Mouse (Mus musculus): ENCODE results near the gene Cog5. TPM values are rescaled to one million over a fixed set of nuclear protein-coding genes. Genes with fewer than 3 reads are reported as not detected.

The Cog5 gene
- polyA plus RNA-seq, 1 experiment from 2014 or later: 34.2 TPM

DNA sequence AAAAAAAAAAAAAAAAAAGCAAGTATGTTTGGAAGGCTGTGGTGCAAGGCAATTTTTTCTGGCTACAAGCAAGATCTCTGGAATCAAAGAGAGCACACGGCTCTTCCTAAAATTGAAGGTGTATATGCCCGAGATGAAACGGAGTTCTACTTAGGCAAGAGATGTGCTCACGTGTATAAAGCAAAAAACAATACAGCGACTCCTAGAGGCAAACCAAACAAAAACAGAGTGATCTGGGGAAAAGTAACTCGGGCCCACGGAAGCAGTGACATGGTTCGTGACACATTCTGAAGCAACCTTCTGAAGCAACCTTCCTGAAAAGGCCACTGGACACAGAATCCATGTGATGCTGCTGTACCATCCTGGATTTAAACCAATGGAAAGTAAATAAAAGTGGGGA, 92.6 kb downstream of the Cog5 start:
- Histone ChIP-seq H3K9ac (no peak overlapping the region), H3K9me3 (replicated peaks) (no peaks in the 10 kb centered on the region), H3K36me3 (peaks cover 4% of the 10 kb centered on the region; the same call in 1 of the 2 replicates), H3K4me3 (no peak overlapping the region), H3K27me3 (replicated peaks) (no peaks in the 10 kb centered on the region), H3K27ac (ENCODE audit: poor library complexity, severe bottlenecking) (no peak overlapping the region), H3K4me1 (replicated peaks) (no peaks in the 10 kb centered on the region), H3K4me2 (no peak overlapping the region)
- 85% methylated on average over 8 of the region's 8 CpGs for WGBS
- no peak for ATAC-seq (ENCODE audit: insufficient number of reproducible peaks, low FRiP score)

DNA sequence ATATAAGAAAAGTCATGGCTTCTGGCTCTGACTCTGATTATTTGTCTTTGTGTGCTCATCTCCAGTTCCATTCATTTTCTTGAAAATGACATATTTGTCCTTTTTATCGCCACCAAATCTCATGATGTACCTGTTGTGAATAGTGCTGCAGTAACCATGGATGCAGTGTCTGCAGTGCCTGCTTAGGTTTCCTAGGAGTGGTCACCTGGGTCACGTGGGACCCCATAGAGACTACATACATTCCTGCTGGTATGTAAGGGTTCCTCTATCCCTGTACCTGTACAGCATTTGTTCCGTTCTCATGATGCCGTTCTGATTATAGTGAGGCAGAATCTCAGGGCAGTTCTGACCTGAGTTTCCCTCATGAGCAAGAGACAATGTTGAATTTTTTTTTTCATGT, 95.2 kb downstream of the Cog5 start:
- ATAC-seq (ENCODE audit: insufficient number of reproducible peaks, low FRiP score): no peak
- H3K9ac ChIP-seq: no peak overlapping the region
- no peak overlapping the region for H3K27ac ChIP-seq (ENCODE audit: poor library complexity, severe bottlenecking)
- 87% methylated on average over 4 of the region's 4 CpGs for WGBS
- peaks cover 4% of the 10 kb centered on the region; the same call in 1 of the 2 replicates for H3K36me3 ChIP-seq
- no peak overlapping the region for H3K4me3 ChIP-seq
- no peaks in the 10 kb centered on the region for H3K9me3 ChIP-seq (replicated peaks)
- no peak overlapping the region for H3K4me2 ChIP-seq
- no peaks in the 10 kb centered on the region for H3K4me1 ChIP-seq (replicated peaks)
- no peaks in the 10 kb centered on the region for H3K27me3 ChIP-seq (replicated peaks)

DNA sequence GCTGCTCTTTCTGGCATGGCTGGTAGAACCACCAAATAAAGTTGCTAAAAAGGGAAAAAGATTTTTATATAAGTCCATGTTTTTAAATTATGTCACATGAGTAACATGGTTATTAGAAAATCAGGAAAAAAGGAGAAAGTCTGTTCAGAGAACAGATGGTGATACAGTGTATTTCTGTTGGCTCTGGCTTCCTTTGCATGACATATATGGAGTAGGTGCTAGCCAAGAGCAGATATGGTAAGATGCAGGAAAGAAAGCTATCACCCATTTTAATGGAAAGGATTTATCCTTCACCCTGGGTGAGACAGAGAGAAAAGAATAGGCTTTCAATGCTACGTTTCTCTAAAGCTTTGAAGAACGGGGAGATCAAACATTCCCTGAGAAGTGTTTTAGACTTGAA, 99.8 kb downstream of the Cog5 start:
- Histone ChIP-seq H3K36me3 (no peaks in the 10 kb centered on the region), H3K9ac (no peak overlapping the region), H3K27me3 (replicated peaks) (no peaks in the 10 kb centered on the region), H3K4me3 (no peak overlapping the region), H3K4me1 (replicated peaks) (peaks cover 8% of the 10 kb centered on the region; the same call in 1 of the 2 replicates), H3K9me3 (replicated peaks) (no peaks in the 10 kb centered on the region), H3K27ac (ENCODE audit: poor library complexity, severe bottlenecking) (no peak overlapping the region), H3K4me2 (no peak overlapping the region)
- no peak for ATAC-seq (ENCODE audit: insufficient number of reproducible peaks, low FRiP score)
- whole genome bisulfite sequencing: 82% methylated on average over 2 of the region's 2 CpGs

DNA sequence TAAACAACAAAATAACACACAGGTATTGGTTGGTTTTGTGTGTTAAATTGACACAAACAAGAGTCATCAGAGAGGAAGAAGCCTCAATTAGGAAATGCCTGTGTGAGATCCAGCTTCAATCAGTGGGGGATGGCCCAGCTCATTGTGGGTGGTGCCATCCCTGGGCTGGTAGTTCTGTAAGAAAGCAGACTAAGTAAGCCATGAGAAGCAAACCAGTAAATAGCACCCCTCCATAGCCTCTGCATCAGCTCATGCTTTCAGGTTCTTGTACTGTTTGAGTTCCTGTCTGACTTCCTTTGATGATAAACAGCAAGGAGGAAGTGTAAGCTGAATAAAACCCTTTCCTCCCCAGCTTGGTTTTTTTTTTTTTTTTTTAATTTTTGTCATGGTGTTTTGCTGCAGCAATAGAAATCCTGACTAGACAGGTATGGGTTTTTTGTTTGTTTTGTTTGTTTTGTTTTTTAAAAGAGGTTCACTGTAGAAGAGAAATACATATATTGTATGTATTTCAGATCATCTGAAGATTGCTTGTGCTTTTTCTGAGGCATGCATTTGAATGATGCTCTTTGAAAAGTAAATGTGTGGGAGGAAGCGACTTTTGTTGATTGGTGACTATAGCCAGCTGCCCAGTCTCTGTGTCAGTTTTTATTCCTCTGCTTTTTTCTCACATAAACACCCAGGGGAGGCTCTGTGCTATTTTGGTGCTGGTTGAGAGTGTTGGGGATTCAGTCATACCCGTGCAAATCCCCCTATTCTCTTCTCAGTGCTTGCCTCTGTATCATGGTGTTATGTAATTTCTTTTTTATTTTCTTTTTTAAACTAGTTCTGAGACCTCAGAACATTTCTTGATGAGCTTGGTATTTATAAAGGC, 101.5 kb downstream of the Cog5 start:
- H3K36me3 ChIP-seq: no peaks in the 10 kb centered on the region
- no peak overlapping the region for H3K27ac ChIP-seq (ENCODE audit: poor library complexity, severe bottlenecking)
- WGBS: 47% methylated on average over 2 of the region's 2 CpGs
- H3K4me1 ChIP-seq (replicated peaks): peaks cover 13% of the 10 kb centered on the region
- H3K9ac ChIP-seq: no peak overlapping the region
- H3K9me3 ChIP-seq (replicated peaks): no peaks in the 10 kb centered on the region
- no peak for ATAC-seq (ENCODE audit: insufficient number of reproducible peaks, low FRiP score)
- no peak overlapping the region for H3K4me2 ChIP-seq
- H3K4me3 ChIP-seq: no peak overlapping the region
- no peaks in the 10 kb centered on the region for H3K27me3 ChIP-seq (replicated peaks)

DNA sequence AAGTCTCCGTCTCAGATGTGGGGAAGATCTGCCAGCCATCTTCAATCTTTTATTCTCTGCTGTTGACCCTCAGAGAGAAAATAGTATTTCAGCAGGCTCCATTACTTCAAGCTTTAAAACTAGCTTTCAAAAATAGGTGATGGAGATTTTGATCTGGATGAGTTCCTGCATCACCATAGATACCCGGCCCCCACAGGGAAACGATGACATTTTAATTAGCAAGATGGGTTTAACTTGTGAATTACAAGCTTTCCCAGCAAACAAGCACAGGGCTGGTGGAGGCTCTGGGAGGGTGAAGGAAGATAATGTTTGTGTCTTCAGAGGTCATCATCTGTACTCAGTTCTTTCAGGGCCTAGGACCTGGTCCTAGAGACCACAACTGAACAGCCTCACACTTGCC, 118.9 kb downstream of the Cog5 start:
- Histone ChIP-seq H3K4me3 (no peak overlapping the region), H3K4me1 (replicated peaks) (peaks cover 6% of the 10 kb centered on the region), H3K27ac (ENCODE audit: poor library complexity, severe bottlenecking) (no peak overlapping the region), H3K9ac (no peak overlapping the region), H3K27me3 (replicated peaks) (no peaks in the 10 kb centered on the region), H3K4me2 (no peak overlapping the region), H3K36me3 (no peaks in the 10 kb centered on the region), H3K9me3 (replicated peaks) (no peaks in the 10 kb centered on the region)
- WGBS: 93% methylated on average over 3 of the region's 3 CpGs
- ATAC-seq (ENCODE audit: insufficient number of reproducible peaks, low FRiP score): no peak

DNA sequence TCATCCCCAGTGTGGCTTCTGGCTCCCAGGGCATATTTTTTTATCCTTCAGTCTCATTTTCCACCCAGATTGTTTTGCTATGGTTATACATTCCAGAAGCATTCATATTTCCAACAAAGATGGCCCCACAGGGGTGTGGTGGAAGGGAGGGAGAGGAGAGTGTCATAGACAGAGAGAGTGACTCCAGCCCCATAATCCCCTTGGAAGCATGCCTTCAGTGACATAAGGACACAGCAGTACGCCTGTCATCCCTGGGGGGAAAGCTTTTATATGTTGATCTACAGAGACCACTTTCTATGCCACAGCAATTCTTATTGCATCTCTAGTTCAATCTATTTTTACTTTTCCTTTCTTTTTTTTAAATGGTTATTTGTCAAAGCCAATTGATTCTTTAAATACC, 129.6 kb downstream of the Cog5 start:
- H3K4me1 ChIP-seq (replicated peaks): no peaks in the 10 kb centered on the region
- no peaks in the 10 kb centered on the region for H3K36me3 ChIP-seq
- no peak overlapping the region for H3K4me2 ChIP-seq
- no peaks in the 10 kb centered on the region for H3K9me3 ChIP-seq (replicated peaks)
- no peak overlapping the region for H3K9ac ChIP-seq
- H3K27ac ChIP-seq (ENCODE audit: poor library complexity, severe bottlenecking): no peak overlapping the region
- 94% methylated on average over 1 of the region's 1 CpGs for WGBS
- H3K4me3 ChIP-seq: no peak overlapping the region
- no peak for ATAC-seq (ENCODE audit: insufficient number of reproducible peaks, low FRiP score)
- no peaks in the 10 kb centered on the region for H3K27me3 ChIP-seq (replicated peaks)

DNA sequence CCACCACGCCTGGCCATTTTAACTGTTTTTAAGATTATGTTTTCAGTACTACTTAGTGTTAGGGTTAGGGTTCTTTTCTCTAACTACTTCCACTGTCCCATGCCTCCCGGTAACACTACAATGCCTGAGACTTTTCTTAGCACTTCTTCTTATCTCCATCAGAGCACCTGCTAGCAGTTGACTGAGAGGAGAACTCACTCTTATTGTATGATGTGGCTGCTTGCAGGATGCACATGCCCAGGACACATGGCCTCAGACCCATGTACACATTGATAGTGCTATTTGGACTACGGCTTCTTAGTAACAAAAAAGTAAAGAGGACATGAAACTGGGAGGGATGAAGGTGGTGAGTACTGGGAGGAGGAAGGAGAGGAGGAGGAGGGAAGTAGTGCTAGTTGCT, 133.9 kb downstream of the Cog5 start:
- no peaks in the 10 kb centered on the region for H3K27me3 ChIP-seq (replicated peaks)
- no peaks in the 10 kb centered on the region for H3K9me3 ChIP-seq (replicated peaks)
- H3K4me1 ChIP-seq (replicated peaks): no peaks in the 10 kb centered on the region
- H3K4me2 ChIP-seq: no peak overlapping the region
- no peak for ATAC-seq (ENCODE audit: insufficient number of reproducible peaks, low FRiP score)
- no peaks in the 10 kb centered on the region for H3K36me3 ChIP-seq
- H3K27ac ChIP-seq (ENCODE audit: poor library complexity, severe bottlenecking): no peak overlapping the region
- no peak overlapping the region for H3K9ac ChIP-seq
- H3K4me3 ChIP-seq: no peak overlapping the region
- 91% methylated on average over 3 of the region's 3 CpGs for WGBS

DNA sequence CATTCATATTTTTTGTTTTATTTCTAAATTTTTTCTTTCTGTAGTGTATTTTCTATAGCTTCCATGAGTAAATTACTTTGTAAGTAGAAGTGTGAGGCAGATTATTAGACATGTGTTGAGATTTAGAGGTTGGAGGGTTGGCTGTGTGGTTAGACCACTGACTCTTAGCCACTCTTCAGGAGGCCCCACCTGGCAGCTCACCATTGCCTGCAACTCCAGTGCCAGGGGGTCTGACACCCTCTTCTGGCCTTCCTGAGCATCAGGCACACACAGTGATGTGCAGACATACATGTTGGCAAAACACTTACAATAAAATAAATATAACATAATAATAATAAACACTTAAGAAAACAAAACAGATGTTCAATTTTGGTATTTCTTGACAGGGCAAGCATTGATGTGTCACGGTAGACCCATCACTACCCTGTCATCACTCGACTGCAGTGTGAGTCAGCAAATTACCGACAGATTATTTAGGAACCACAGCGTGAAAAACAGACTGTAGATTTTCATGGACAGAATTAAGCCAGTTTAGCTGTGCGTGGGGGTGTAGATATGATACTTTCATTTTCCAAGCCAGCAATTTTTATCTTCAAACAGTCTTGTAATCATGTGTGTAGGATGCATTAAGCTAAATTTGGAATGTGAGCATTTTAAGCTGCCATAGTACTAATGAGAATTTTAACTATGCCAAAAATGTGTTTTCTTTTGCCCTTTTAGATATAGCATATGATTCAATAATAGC, 151.9 kb downstream of the Cog5 start:
- H3K4me3 ChIP-seq: no peak overlapping the region
- no peak overlapping the region for H3K4me2 ChIP-seq
- H3K9me3 ChIP-seq (replicated peaks): no peaks in the 10 kb centered on the region
- 49% methylated on average over 5 of the region's 5 CpGs for WGBS
- H3K4me1 ChIP-seq (replicated peaks): 0 out of 2 replicates have a peak, but pooled peaks cover 5% of the 10 kb centered on the region
- no peak overlapping the region for H3K27ac ChIP-seq (ENCODE audit: poor library complexity, severe bottlenecking)
- ATAC-seq (ENCODE audit: insufficient number of reproducible peaks, low FRiP score): no peak
- no peak overlapping the region for H3K9ac ChIP-seq
- H3K27me3 ChIP-seq (replicated peaks): no peaks in the 10 kb centered on the region
- 0 out of 2 replicates have a peak, but pooled peaks cover 6% of the 10 kb centered on the region for H3K36me3 ChIP-seq

DNA sequence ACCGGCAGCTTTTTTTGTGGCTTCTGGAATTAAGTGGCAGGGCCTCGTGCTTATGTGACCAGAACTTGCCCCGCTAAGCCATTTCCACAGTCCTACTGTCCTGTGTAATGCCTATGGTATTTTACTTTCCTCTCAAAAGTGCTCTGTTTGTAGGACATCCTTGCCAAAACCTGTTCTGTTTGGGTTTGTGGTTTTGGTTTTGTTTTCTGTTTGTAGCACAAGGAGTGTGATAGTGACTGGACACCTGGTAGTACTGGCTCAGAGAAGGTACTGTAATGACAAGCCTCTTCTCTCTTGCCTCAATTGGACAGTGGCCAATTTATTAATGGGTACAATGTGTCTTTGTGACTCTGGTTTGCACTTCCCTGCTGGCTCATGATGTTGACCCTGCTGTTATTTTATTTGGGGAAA, 163.4 kb downstream of the Cog5 start:
- Histone ChIP-seq H3K4me2 (no peak overlapping the region), H3K9ac (no peak overlapping the region), H3K9me3 (replicated peaks) (no peaks in the 10 kb centered on the region), H3K27me3 (replicated peaks) (no peaks in the 10 kb centered on the region), H3K4me1 (replicated peaks) (0 out of 2 replicates have a peak, but pooled peaks cover 3% of the 10 kb centered on the region), H3K4me3 (no peak overlapping the region), H3K36me3 (0 out of 2 replicates have a peak, but pooled peaks cover 6% of the 10 kb centered on the region), H3K27ac (ENCODE audit: poor library complexity, severe bottlenecking) (no peak overlapping the region)
- ATAC-seq (ENCODE audit: insufficient number of reproducible peaks, low FRiP score): no peak
- 87% methylated on average over 3 of the region's 3 CpGs for WGBS

DNA sequence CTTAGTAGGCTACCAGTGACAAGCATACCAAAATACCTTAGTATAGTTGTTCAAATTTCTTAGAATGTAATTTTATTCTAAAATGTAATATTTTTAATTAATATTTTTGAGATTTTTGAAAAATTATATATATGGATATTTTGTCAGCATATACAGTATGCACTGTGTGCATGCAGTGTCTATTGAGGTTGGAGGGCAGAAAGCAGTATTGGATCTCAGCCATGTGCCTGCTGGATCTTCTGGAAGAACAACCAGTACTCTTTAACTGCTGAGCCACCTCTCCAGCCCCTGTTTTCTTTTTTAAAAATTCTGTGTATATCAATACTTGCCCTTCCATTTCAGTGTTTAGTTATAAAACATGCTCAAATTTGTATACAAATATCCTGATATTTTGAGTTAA, 164.4 kb downstream of the Cog5 start:
- Histone ChIP-seq H3K27me3 (replicated peaks) (no peaks in the 10 kb centered on the region), H3K4me3 (no peak overlapping the region), H3K36me3 (0 out of 2 replicates have a peak, but pooled peaks cover 7% of the 10 kb centered on the region), H3K9me3 (replicated peaks) (no peaks in the 10 kb centered on the region), H3K9ac (no peak overlapping the region), H3K27ac (ENCODE audit: poor library complexity, severe bottlenecking) (no peak overlapping the region), H3K4me1 (replicated peaks) (0 out of 2 replicates have a peak, but pooled peaks cover 3% of the 10 kb centered on the region), H3K4me2 (no peak overlapping the region)
- no peak for ATAC-seq (ENCODE audit: insufficient number of reproducible peaks, low FRiP score)

DNA sequence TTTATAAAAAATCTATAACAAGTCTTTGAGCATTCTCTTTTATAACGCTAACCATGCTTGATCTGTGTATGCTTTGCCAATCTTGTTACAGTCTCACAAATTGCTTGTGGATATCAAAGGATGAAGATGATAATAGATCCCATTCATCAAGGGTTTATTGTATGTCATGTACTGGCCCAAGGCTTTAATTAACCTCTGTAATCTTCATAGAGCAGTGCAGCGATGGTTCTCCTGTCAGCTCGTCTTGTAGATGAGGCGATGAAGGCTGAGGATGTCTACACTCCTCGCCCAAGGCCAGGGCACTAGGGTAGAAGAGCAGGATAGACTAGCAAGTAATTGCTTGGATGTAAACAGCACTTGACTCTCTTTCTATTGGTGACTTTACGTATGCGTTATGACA, 164.9 kb downstream of the Cog5 start:
- 75% methylated on average over 7 of the region's 7 CpGs for WGBS
- Histone ChIP-seq H3K27ac (ENCODE audit: poor library complexity, severe bottlenecking) (no peak overlapping the region), H3K9ac (no peak overlapping the region), H3K4me3 (no peak overlapping the region), H3K4me2 (no peak overlapping the region), H3K4me1 (replicated peaks) (0 out of 2 replicates have a peak, but pooled peaks cover 3% of the 10 kb centered on the region), H3K27me3 (replicated peaks) (no peaks in the 10 kb centered on the region), H3K36me3 (0 out of 2 replicates have a peak, but pooled peaks cover 7% of the 10 kb centered on the region), H3K9me3 (replicated peaks) (no peaks in the 10 kb centered on the region)
- no peak for ATAC-seq (ENCODE audit: insufficient number of reproducible peaks, low FRiP score)
